Mouse (Mus musculus) CD4-positive, CD25-positive, alpha-beta regulatory T cell, adult 4 months (primary cell): ENCODE results near the gene Gm20388. TPM values are rescaled to one million over a fixed set of nuclear protein-coding genes. Genes with fewer than 3 reads are reported as not detected.

Experiments
- ATAC-seq: one replicate; pipeline ENCODE4 v1.8.0; 2017
- polyA plus RNA-seq, 2 experiments: library from polyadenylated mRNA; unstranded; fragments of 100-300 nt; shearing (Covaris generic); gene quantifications; one replicate each; pipeline ENCODE4 v1.2.1; 2017

Gene Gm20388
- polyA plus RNA-seq, 2 experiments from 2014 or later: 10.7 to 12.8 TPM

- no peak for ATAC-seq
Observed at GRCm38 (mm10) chr8:122665667-122666316, 2755.2 kb downstream of the Gm20388 start.

- no peak for ATAC-seq
Observed at GRCm38 (mm10) chr8:122666338-122666764, 2755.7 kb downstream of the Gm20388 start.

DNA sequence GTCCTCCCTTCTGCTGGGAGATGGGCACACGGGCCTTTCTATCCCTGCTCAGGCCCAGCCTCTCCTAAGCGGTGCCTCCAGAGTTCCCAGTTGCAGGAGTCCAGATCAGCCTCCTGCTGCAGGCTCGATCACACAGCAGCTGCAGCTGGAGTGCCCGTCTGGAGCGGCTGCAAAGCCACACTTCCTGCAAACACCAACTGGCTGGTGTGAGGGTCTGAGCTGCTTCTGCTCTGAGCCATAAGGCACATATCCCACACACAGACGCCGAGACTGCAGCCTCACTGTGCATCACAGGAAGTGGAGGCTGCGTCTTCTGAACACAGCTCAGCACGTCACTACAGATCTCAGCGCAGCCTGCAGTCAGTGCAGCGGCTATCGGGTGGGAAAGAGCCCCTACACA lies 2756.2 kb downstream of the Gm20388 start:
- ATAC-seq: peak; percentile 53

- no peak for ATAC-seq
Observed at GRCm38 (mm10) chr8:122667854-122668253, 2757.2 kb downstream of the Gm20388 start.

- ATAC-seq: no peak
Observed at GRCm38 (mm10) chr8:122669370-122669769, 2758.7 kb downstream of the Gm20388 start.

DNA sequence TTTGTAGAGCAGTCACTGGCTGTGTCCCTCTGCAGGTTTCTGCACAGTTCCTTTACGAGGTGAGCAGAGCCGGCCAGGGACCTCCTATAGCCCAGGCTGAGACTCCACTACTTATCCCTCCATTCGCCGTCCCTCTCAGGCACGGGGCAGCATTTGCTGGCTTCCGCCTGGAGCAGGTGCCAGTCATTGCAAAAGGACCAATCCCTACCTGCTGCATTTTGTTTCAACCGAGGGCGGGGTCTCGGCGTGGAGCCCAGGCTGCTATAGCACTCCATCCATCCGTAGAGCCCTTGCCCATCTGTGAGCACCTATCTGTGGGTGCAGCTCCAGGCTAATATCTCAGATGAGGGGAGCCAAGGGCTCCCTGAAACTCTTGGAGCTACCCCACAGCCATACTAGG lies 2759.4 kb downstream of the Gm20388 start:
- no peak for ATAC-seq

GRCm38 (mm10) chr8:122670718-122671117 lies 2760.1 kb downstream of the Gm20388 start:
- ATAC-seq: no peak

GRCm38 (mm10) chr8:122671894-122672293 lies 2761.3 kb downstream of the Gm20388 start:
- ATAC-seq: no peak

DNA sequence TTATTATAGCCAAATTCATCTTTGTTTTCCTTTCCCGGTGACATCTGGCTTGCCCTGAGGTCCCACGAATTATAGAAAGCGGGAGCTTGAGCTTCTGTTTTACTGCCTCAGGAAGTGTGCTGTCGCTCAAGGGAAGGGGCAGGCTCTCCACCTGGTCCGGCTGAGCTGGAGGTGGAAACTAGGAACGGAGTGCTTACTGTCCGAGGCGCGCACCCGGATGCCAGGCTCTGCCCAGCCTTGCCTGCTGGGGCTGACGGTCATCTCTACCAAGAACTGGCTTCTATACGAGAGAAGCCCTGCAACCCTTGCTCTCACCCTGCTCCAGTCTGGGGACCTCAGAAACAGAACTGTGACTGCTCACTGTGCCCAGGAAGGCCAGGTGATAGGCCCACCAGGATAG lies 2763.3 kb downstream of the Gm20388 start:
- ATAC-seq: no peak

GRCm38 (mm10) chr8:122674999-122675398 lies 2764.4 kb downstream of the Gm20388 start:
- no peak for ATAC-seq

DNA sequence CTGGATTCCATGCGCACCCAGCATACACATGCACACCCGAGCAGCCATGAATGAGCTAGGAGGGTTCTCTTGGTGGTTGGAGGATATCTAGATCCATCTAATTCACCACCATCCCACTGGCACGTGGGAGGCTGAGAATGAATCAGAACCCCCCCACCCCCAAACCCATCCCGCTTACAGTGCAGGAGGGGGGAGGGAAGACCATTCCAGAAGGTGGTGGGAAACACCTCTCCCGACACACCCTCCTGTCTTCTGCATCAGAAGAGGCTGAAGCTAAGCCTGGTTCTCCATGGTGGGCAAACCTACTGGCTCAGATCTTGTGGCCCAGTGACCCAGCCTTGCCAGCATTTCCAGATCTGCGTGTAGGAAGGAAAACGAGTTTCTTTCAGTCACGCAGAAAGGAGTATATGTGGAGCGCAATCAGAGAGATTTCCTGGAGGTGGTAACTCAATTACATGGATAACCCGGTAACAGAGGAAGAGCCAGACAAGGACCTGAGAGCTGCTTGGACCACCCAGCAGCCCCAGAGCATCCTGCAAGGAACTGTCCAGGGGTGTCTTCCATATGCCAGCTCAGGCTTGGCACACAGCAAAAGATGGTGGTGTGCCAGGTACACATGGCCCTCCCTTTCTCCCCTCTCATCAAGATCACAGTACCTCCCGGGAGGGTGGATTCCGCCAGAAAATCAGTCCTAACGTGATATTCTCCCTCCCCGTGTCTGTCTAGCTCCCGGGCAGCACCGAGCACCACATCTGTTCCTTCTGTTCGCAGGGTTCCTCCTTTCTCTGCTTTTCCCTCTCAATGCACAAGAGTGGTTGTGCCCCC lies 2765.2 kb downstream of the Gm20388 start:
- ATAC-seq: no peak

DNA sequence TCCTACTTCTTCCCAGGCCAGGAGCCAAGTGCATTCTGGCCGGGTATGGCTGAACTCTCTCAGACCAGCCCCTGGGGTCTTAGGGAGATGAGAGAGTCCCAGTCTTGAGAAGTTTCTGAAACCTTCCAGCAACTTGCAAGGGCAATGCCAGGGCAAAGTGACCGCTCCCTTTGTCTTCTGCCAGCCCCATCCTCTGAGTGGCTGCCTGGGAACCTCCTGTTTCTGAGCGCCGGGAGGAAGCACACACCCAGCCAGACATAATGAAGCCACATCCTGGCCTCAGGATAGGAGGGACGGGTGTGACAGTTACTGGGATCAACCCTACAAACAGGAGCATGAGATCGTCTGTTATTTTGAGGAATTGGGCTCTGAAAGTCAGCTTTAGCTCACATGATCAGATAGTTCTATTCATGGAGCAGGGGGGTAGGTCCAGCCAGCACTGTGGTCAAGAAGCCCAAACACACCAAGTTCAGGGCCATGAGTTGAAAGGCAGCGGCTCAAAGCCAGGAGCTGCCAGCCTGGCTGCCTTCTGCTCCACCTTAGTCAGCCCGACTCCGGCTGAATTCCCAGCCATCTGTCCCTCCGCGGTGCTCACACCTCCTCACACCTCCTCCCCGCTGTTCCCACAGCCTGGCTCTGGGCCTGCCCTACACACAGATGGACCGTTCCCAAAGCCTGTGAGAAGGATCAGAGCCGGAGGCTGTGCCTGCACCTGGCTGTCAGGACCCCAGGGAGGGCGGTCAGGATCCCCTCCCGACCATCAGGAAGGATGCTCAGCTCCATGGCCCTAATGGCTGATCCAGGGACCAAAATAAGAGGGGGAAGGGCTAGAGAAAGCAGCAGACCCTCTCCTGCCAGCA lies 2766.2 kb downstream of the Gm20388 start:
- no peak for ATAC-seq

DNA sequence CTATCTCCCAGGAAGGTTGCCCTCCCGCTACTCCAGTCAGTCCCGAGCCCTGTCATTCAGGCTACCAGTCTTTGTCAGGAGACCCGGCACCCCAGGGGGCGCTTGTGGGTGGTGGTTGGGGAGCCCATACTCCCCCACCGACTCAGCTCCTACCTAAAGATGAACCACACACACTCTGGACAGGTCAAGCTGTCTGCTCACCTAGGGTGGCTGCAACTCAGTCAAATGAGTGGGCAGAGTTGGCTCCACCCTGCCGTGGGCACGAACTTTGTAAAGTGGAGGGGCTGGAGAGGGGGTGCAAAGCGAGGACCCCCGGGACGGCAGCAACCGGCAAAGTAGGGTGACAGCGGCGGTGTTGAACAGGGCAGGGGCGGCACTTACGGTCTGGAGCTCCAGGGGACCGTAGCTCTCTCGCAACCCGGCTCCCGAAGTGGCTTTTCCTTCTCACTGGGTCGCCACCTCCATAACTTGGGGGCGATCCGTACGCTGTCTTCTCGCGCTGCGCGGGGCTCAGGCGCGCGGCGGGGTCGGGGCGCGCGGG lies 2766.9 kb downstream of the Gm20388 start:
- ATAC-seq: no peak

DNA sequence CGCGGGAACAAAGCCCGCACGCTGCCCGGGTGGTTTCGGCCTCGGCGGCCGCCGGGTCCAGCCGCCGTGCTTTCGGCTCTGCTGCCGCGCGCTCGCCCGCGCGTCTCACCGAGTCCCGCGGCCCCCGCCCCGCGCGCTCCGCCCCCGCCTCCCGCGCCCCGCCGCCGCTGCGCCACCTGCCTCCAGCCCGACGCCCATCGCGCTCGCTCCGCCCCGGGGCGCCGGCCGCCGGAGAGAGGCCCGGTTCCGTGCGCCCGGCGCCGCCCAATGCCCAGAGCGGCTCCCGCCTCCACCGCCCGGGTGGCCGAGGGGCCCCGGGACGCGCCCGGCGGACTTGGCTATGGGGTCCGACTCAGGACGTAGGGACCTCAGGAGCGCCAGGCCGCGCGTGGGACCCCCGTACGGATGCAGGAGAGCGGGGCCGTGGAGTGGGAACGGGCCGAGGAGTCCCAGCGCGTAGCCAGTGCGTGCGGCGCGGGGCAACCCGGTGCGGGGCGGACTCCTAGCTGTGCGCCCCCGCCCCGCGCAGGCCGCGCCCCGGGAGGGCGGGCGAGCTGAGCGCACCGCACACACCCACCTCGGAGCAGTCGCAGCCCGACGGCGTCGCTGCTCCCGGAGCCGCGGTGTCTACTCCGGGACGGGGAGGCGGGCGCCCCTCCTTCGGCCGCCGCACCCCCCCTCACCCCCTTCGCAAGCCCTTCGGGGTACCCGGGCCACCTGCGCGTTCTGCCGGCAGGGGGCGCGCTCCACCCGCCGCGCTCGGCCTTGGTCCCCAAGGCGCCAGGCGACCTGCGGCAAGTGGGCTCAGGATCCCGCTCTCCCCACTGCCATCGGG lies 2767.6 kb downstream of the Gm20388 start:
- peak; percentile 54 for ATAC-seq

- ATAC-seq: no peak
Observed at GRCm38 (mm10) chr8:122678896-122679210, 2768.2 kb downstream of the Gm20388 start.

- no peak for ATAC-seq
Observed at GRCm38 (mm10) chr8:122679325-122679920, 2768.8 kb downstream of the Gm20388 start.

DNA sequence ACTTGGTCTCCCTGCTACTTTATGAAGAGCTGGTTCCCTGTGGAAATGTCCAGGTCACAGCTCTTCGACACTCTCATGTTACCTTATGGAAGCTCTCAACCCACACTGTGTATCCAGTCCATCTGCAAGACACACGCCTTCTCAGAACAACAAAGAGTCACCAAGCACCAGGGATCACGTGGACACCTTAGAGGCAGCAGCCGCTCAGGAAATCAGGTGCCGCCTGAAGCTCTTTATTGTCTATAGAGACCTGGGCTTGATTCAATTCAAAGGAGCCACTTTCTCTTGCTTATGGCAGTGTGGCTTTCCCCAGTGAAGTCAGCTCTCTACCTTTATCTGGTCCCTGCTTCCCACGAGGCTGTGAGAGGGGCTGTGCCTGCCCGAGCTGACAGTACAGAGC lies 2769.5 kb downstream of the Gm20388 start:
- ATAC-seq: no peak

DNA sequence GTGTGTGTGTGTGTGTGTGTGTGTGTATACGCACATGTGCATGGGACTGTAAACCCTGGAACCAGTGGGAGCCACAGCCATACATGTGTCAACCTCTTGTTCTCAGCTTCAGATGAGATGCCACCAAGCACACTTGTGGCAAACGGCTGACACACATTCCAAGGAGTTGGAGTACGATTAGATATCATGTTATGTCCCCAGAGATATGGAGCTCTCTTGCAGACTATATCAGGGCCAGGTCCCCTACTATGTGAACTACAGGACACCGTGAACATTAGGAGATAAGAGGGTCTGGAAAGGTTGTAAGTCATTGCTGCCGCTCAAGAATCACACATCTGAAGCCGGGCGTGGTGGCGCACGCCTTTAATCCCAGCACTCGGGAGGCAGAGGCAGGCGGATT lies 2772.2 kb downstream of the Gm20388 start:
- ATAC-seq: no peak

- no peak for ATAC-seq
Observed at GRCm38 (mm10) chr8:122685097-122685861, 2774.6 kb downstream of the Gm20388 start.

DNA sequence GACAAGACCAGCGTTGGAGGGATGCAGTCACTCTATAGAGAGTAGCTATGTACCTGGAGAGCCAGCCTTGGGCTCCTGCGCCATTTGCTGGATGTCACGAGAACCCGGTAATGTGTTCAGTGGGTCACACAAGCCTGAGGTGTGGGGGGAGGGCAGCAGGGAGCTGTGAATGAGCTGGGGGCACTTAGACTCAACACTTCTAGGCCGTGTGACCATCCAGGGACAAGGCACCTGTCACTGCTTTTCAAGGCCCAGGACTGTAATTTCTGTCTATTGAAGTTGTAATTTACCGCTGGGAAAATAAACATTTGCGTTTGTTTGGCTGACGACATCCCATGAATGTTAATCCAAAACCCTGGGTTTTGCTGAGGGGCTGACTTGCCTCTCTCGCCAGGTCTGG lies 2776.2 kb downstream of the Gm20388 start:
- ATAC-seq: no peak

- ATAC-seq: no peak
Observed at GRCm38 (mm10) chr8:122689315-122689714, 2778.7 kb downstream of the Gm20388 start.
